Mouse (Mus musculus) liver, embryonic 14.5 days (tissue): ENCODE data around the gene Kcnab1. TPM values are rescaled to one million over a fixed set of nuclear protein-coding genes. Genes with fewer than 3 reads are reported as not detected.

Experiments
- ATAC-seq: fragments of 200-750 bp; cut with Nextera tagmentation; 2 replicates; pipeline ENCODE4 v1.8.0; 2017; ENCODE audit warnings: moderate number of reproducible peaks, mild to moderate bottlenecking, moderate library complexity; ENCODE audit not compliant: insufficient read depth
- DNase-seq, 3 experiments: peaks; one replicate each; pipeline ENCODE4 v3.0.0-alpha.2; 2012 to 2013; ENCODE audit warnings: low read depth in 3 of 3, low spot score in 3 of 3
- H3K27ac ChIP-seq: fragments of 300-500 bp; sonication (generic); 2 replicates; pipeline ENCODE4 v1.5.1; 2014; ENCODE audit warnings: moderate library complexity, mild to moderate bottlenecking, control low read depth, inconsistent platforms
- H3K27me3 ChIP-seq: fragments of 300-500 bp; sonication (generic); 2 replicates; pipeline ENCODE4 v1.6.1; 2014; ENCODE audit warnings: mild to moderate bottlenecking, low read length, moderate library complexity; ENCODE audit not compliant: control insufficient read depth, insufficient read depth
- H3K36me3 ChIP-seq: fragments of 300-500 bp; sonication (generic); replicated peaks from 2 replicates; pipeline ENCODE4 v1.6.1; 2014; ENCODE audit warnings: low read depth; ENCODE audit not compliant: control insufficient read depth, insufficient read depth
- H3K4me1 ChIP-seq, 2 experiments: fragments of 200-500 bp in 1 of 2; fragments of 300-500 bp in 1 of 2; sonication (generic) in 1 of 2; replicated peaks; 2 replicates each; pipeline ENCODE4 v1.6.1; 2012 to 2014; ENCODE audit warnings: antibody characterized with exemption in 1 of 2, inconsistent platforms in 1 of 2, low read length in 1 of 2; ENCODE audit not compliant: control insufficient read depth in 2 of 2, insufficient read depth in 2 of 2
- H3K4me2 ChIP-seq: fragments of 300-500 bp; sonication (generic); 2 replicates; pipeline ENCODE4 v1.6.1; 2014; ENCODE audit warnings: low read depth, mild to moderate bottlenecking, control low read depth, moderate library complexity
- H3K4me3 ChIP-seq, 2 experiments: fragments of 200-500 bp in 1 of 2; fragments of 300-500 bp in 1 of 2; sonication (generic) in 1 of 2; 2 replicates each; pipeline ENCODE4 v1.5.1; 2012 to 2014; ENCODE audit warnings: low read depth in 2 of 2, low read length in 2 of 2, mild to moderate bottlenecking in 2 of 2, control low read depth in 1 of 2, inconsistent platforms in 1 of 2, moderate library complexity in 1 of 2; ENCODE audit not compliant: insufficient read depth in 1 of 2
- H3K9ac ChIP-seq: fragments of 300-500 bp; sonication (generic); replicated peaks from 2 replicates; pipeline ENCODE4 v1.6.1; 2014; ENCODE audit warnings: mild to moderate bottlenecking, control low read depth, moderate library complexity
- H3K9me3 ChIP-seq: fragments of 300-500 bp; sonication (generic); 2 replicates; pipeline ENCODE4 v1.6.1; 2016; ENCODE audit warnings: low read length, mixed read lengths; ENCODE audit not compliant: control insufficient read depth
- CTCF ChIP-seq: IDR thresholded peaks from 2 replicates; pipeline ENCODE4 v1.5.1; 2016; ENCODE audit warnings: antibody characterized with exemption, low read depth, control low read depth
- EP300 ChIP-seq: IDR thresholded peaks from 2 replicates; pipeline ENCODE4 v1.6.1; 2016; ENCODE audit warnings: antibody characterized with exemption, low read depth
- WGBS: fragments of 180-500 bp; shearing (Covaris S2); extraction: QIAGEN DNeasy Blood & Tissue Kit; methylation state at CpG from one replicate; pipeline ENCODE4 v1.1.7; 2014; ENCODE audit not compliant: insufficient replicate concordance; 5-methylcytosine and 5-hydroxymethylcytosine counted together
- polyA plus RNA-seq, 2 experiments: library from polyadenylated mRNA; depleted of rRNA in 1 of 2; stranded (reverse) in 1 of 2; unstranded in 1 of 2; fragments of >200 nt; fragmentation: Nextera tagmentation in 1 of 2; extraction: Ambion mirVana in 1 of 2; gene quantifications; 2 replicates each; pipeline versions ENCODE4 v1.2.1 to v1.2.3; 2012 to 2014

Gene Kcnab1
- 0.08 and 0.12 TPM in 2 replicates for polyA plus RNA-seq (2012; rRNA removed)
- polyA plus RNA-seq (2014; fragmentation: Nextera tagmentation; extraction: Ambion mirVana), result 0.33 and 0.51 TPM in 2 replicates

- Histone ChIP-seq H3K27me3 (no peaks in the 10 kb centered on the region), H3K9me3 (no peaks in the 10 kb centered on the region), H3K27ac (no peak within 1 kb of the TSS), H3K9ac (no peak within 1 kb of the TSS), H3K4me1 (no peaks in the 10 kb centered on the region), H3K4me3 (peak within 1 kb of the TSS in 1 of 2 experiments; percentile 25; a peak in 2 of 4 replicates), H3K4me2 (no peak within 1 kb of the TSS; the same call in 1 of the 2 replicates), H3K36me3 (no peaks in the 10 kb centered on the region)
- TF ChIP-seq CTCF, result no peak
- TF ChIP-seq EP300, result no peak
- WGBS, result 2% methylated on average over 30 of the region's 30 CpGs
- no peak for ATAC-seq
- DNase-seq, result no peak
These were observed at the start of gene Kcnab1 for GRCm38 (mm10) chr3:65108945-65109921. Gene Kcnab1, plus strand, starts transcription at chr3:65109384.

- no peak overlapping the region for H3K4me2 ChIP-seq
- H3K9me3 ChIP-seq, result no peaks in the 10 kb centered on the region
- no peaks in the 10 kb centered on the region for H3K4me1 ChIP-seq
- ATAC-seq (no peak), DNase-seq (no peak)
- no peaks in the 10 kb centered on the region for H3K36me3 ChIP-seq
- no peak overlapping the region for H3K4me3 ChIP-seq
- no peaks in the 10 kb centered on the region for H3K27me3 ChIP-seq
- H3K27ac ChIP-seq, result no peak overlapping the region
- 52% methylated on average over 2 of the region's 2 CpGs for WGBS
- H3K9ac ChIP-seq, result no peak overlapping the region
- no peak for TF ChIP-seq EP300
- TF ChIP-seq CTCF, result no peak
These were observed 20.9 kb upstream of the Kcnab1 start for GRCm38 (mm10) chr3:65088295-65088694.

- Histone ChIP-seq H3K4me1 (no peaks in the 10 kb centered on the region), H3K4me2 (no peak overlapping the region), H3K4me3 (no peak overlapping the region), H3K27me3 (no peaks in the 10 kb centered on the region), H3K36me3 (no peaks in the 10 kb centered on the region), H3K27ac (no peak overlapping the region), H3K9ac (no peak overlapping the region), H3K9me3 (no peaks in the 10 kb centered on the region)
- DNase-seq (no peak), ATAC-seq (no peak)
- no peak for TF ChIP-seq EP300
- no peak for TF ChIP-seq CTCF
- 51% methylated on average over 6 of the region's 6 CpGs for WGBS
These were observed 5.1 kb upstream of the Kcnab1 start for GRCm38 (mm10) chr3:65104117-65104516.

- Histone ChIP-seq H3K4me1 (no peaks in the 10 kb centered on the region), H3K27me3 (no peaks in the 10 kb centered on the region), H3K36me3 (no peaks in the 10 kb centered on the region), H3K4me2 (no peak overlapping the region), H3K27ac (no peak overlapping the region), H3K9ac (no peak overlapping the region), H3K9me3 (no peaks in the 10 kb centered on the region), H3K4me3 (no peak overlapping the region)
- no peak for DNase-seq
- 61% methylated on average over 9 of the region's 9 CpGs for WGBS
- TF ChIP-seq EP300, result no peak
- TF ChIP-seq CTCF, result no peak
- no peak for ATAC-seq
These were observed 1.0 kb downstream of the Kcnab1 start for GRCm38 (mm10) chr3:65110190-65110589.

- ATAC-seq (no peak), DNase-seq (no peak)
- no peak overlapping the region for H3K27ac ChIP-seq
- whole genome bisulfite sequencing, result 58% methylated on average over 2 of the region's 2 CpGs
- H3K9me3 ChIP-seq, result no peaks in the 10 kb centered on the region
- no peaks in the 10 kb centered on the region for H3K27me3 ChIP-seq
- H3K4me3 ChIP-seq, result no peak overlapping the region
- no peaks in the 10 kb centered on the region for H3K4me1 ChIP-seq
- no peaks in the 10 kb centered on the region for H3K36me3 ChIP-seq
- TF ChIP-seq CTCF, result no peak
- no peak for TF ChIP-seq EP300
- no peak overlapping the region for H3K9ac ChIP-seq
- no peak overlapping the region for H3K4me2 ChIP-seq
These were observed 2.0 kb downstream of the Kcnab1 start for GRCm38 (mm10) chr3:65111176-65111575.
